Mouse (Mus musculus): Measurements from ENCODE around the gene Acbd6. TPM values are rescaled to one million over a fixed set of nuclear protein-coding genes. Genes with fewer than 3 reads are reported as not detected.

Acbd6 gene
- total and polyA plus RNA-seq, 3 experiments = 102 to 270 (median 145) TPM

DNA sequence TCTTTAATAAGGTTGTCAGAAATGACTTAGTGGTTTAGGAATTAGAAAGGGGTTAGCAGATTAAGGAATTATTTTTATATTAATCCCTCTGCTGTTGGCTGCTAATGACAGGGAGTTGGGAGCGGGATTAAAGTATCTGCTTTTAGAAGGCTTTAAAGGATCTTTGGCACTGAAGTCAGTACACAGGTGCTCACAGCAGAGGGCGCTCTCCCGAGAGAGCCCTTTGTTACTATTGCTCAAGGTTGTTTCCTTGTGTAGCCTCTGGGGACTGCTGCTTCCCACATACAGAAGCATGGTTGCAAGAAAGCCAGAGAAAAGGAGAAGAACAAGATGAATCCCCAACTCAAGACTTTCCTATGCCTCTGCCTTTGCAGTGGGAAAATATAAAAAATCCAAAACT, 6.8 kb downstream of the Acbd6 start (continued):
- TF ChIP-seq GABPA (IDR thresholded peaks at IDR 0.05; ENCODE audit: low read depth, low read length) (no peak), USF1 (IDR thresholded peaks at IDR 0.05; ENCODE audit: low read depth, low read length) (no peak), CTCF (IDR thresholded peaks at IDR 0.05 in 2 of 3, conservative IDR thresholded peaks at IDR 0.05 in 1 of 3; ENCODE audit: control insufficient read depth in 1 of 3, insufficient read depth in 1 of 3, low read depth in 2 of 3, low read length in 3 of 3, poor library complexity in 1 of 3, severe bottlenecking in 1 of 3) (peak; percentile 75 to 85 (median 85)), BHLHE40 (IDR thresholded peaks at IDR 0.05; ENCODE audit: borderline replicate concordance, low read depth, low read length) (no peak)

DNA sequence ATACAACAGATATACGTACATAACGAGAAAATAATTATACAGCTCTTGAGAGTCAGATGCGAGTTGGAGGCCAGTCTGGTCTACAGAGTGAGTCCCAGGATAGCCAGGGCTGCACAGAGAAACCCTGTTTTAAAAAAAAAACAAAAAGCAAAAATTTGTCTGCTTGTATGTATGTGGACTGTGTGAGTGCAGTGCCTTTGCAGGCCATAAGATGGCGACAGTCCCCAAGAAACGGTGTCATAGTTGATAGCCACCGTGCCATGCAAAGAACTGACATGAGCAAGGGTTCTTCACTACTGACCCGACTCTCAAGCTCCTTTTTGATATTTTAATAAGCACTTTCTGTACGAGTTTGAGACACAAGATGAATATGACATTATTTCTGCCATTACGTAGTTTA, 10.2 kb downstream of the Acbd6 start:
- Histone ChIP-seq H3K9ac (ENCODE audit: control insufficient read depth, low read depth, low read length, poor library complexity, severe bottlenecking) (no peak overlapping the region), H3K9me3 (replicated peaks; ENCODE audit: insufficient read depth, low read length) (no peaks in the 10 kb centered on the region), H3K4me3 (ENCODE audit: control insufficient read depth in 1 of 2, insufficient read depth in 1 of 2, low read depth in 2 of 2, low read length in 2 of 2) (no peak overlapping the region), H3K79me2 (ENCODE audit: control insufficient read depth, insufficient read depth, low read length, poor library complexity) (peaks cover 9% of the 10 kb centered on the region), H3K27me3 (ENCODE audit: control insufficient read depth in 1 of 2, insufficient read depth in 2 of 2, low read length in 2 of 2) (no peaks in the 10 kb centered on the region), H3K36me3 (ENCODE audit: control insufficient read depth in 1 of 2, insufficient read depth in 2 of 2, low read length in 2 of 2) (peaks cover 2 to 39% of the 10 kb centered on the region in 2 experiments), H3K4me1 (ENCODE audit: control insufficient read depth in 1 of 2, insufficient read depth in 2 of 2, low read length in 2 of 2) (no peaks in the 10 kb centered on the region), H3K27ac (ENCODE audit: control insufficient read depth, low read depth, low read length) (no peak overlapping the region)
- DNase-seq (ENCODE audit: low read depth, low spot score) = peak; percentile 37
- TF ChIP-seq CTCF (IDR thresholded peaks at IDR 0.05 in 2 of 3, conservative IDR thresholded peaks at IDR 0.05 in 1 of 3; ENCODE audit: control insufficient read depth in 1 of 3, insufficient read depth in 1 of 3, low read depth in 2 of 3, low read length in 3 of 3, poor library complexity in 1 of 3, severe bottlenecking in 1 of 3) (peak; percentile 40 to 47 (median 46); a peak in 5 of 6 replicates), RAD21 (IDR thresholded peaks at IDR 0.05; ENCODE audit: low read depth, low read length) (no peak)

DNA sequence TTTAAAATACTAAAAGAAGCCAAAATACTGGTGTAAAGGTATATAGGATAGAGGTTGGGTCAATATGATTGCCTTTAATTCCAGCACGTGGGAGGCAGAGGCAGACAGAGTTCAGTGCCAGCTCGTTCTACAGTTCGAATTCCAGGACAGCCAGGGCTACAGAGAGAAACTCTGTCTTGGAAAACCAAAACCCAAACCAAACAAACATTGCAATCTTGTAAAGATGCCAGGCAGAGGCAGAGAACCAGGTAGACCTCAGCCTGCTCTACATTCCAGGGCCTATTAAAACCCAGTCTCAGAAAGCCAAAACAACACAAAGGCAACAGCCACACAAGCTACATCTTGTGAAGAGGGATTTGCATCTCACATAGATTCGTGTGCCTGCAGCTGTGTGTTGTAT, 11.4 kb downstream of the Acbd6 start:
- DNase-seq (ENCODE audit: low read depth, low spot score) = no peak
- TF ChIP-seq POLR2AphosphoS5 (IDR thresholded peaks at IDR 0.05; ENCODE audit: borderline replicate concordance, low read depth, low read length) (no peak), GATA1 (IDR thresholded peaks at IDR 0.05; ENCODE audit: low read depth, low read length) (no peak), MYC (IDR thresholded peaks at IDR 0.05; ENCODE audit: low read depth, low read length) (no peak), MEF2A (IDR thresholded peaks at IDR 0.05; ENCODE audit: extremely low read depth, insufficient replicate concordance, low read depth, low read length, poor library complexity, severe bottlenecking) (no peak), ZC3H11A (IDR thresholded peaks at IDR 0.05; ENCODE audit: low read depth, low read length) (no peak), KAT2A (conservative IDR thresholded peaks at IDR 0.05; ENCODE audit: low read depth, low read length) (no peak), EP300 (IDR thresholded peaks at IDR 0.05; ENCODE audit: low read depth in 1 of 2, low read length in 2 of 2) (no peak), GABPA (IDR thresholded peaks at IDR 0.05; ENCODE audit: low read depth, low read length) (no peak), USF2 (IDR thresholded peaks at IDR 0.05; ENCODE audit: borderline replicate concordance in 1 of 2, insufficient read depth in 1 of 2, low read depth in 1 of 2, low read length in 2 of 2) (no peak), SIN3A (IDR thresholded peaks at IDR 0.05; ENCODE audit: low read length) (no peak), ZMIZ1 (IDR thresholded peaks at IDR 0.05; ENCODE audit: low read depth, low read length) (no peak), MAZ (IDR thresholded peaks at IDR 0.05; ENCODE audit: low read depth, low read length) (no peak), RCOR1 (IDR thresholded peaks at IDR 0.05; ENCODE audit: low read depth, low read length) (no peak), RAD21 (IDR thresholded peaks at IDR 0.05; ENCODE audit: low read depth, low read length) (no peak), ZKSCAN1 (IDR thresholded peaks at IDR 0.05; ENCODE audit: low read depth, low read length) (no peak), ELF1 (IDR thresholded peaks at IDR 0.05; ENCODE audit: low read depth, low read length) (no peak), POLR2A (IDR thresholded peaks at IDR 0.05; ENCODE audit: control insufficient read depth in 1 of 2, insufficient read depth in 1 of 2, low read depth in 1 of 2, low read length in 2 of 2, poor library complexity in 1 of 2) (no peak)
- H3K4me3 ChIP-seq (ENCODE audit: control insufficient read depth in 1 of 2, insufficient read depth in 1 of 2, low read depth in 2 of 2, low read length in 2 of 2) = no peak overlapping the region
- no peak overlapping the region for H3K9ac ChIP-seq (ENCODE audit: control insufficient read depth, low read depth, low read length, poor library complexity, severe bottlenecking)
- no peaks in the 10 kb centered on the region for H3K9me3 ChIP-seq (replicated peaks; ENCODE audit: insufficient read depth, low read length)
- no peaks in the 10 kb centered on the region for H3K27me3 ChIP-seq (ENCODE audit: control insufficient read depth in 1 of 2, insufficient read depth in 2 of 2, low read length in 2 of 2)
- H3K27ac ChIP-seq (ENCODE audit: control insufficient read depth, low read depth, low read length) = no peak overlapping the region
- no peaks in the 10 kb centered on the region for H3K4me1 ChIP-seq (ENCODE audit: control insufficient read depth in 1 of 2, insufficient read depth in 2 of 2, low read length in 2 of 2)
- peaks cover 2% of the 10 kb centered on the region; the same call in 1 of the 2 replicates for H3K79me2 ChIP-seq (ENCODE audit: control insufficient read depth, insufficient read depth, low read length, poor library complexity)
- H3K36me3 ChIP-seq (ENCODE audit: control insufficient read depth in 1 of 2, insufficient read depth in 2 of 2, low read length in 2 of 2) = peaks cover 0 to 39% of the 10 kb centered on the region in 2 experiments; a peak in 3 of 4 replicates
